Mouse (Mus musculus): ENCODE data around the gene Eif2ak4. TPM values are rescaled to one million over a fixed set of nuclear protein-coding genes. Genes with fewer than 3 reads are reported as not detected.

Eif2ak4 gene
- polyA plus RNA-seq, 1 experiment from 2014 or later, result 11.8 TPM

DNA sequence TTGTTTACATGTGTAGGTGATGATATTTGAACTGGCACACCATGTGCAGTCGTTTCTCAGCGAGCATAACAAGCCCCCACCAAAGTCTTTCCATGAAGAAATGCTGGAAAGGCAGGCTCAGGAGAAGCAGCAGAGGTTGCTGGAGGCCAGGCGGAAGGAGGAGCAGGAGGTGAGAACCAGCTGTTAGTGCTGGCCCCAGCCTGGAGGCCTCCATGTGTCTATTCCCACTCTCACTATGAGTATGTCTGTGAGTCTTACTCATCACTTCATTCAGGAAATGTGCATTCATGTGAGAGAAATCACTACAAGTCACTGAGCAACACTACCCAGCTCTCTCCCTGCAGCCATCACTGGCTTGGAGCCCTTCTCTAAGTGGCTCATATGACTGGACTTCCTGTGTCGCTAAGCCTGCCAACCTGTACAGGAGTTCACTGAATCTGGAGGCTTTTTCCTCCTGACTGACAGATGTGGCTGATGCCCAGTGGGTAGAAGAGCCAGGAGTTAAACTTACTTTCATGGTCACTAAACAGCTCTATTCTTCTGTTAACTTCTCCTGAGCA lies 20.0 kb downstream of the Eif2ak4 start:
- H3K27me3 ChIP-seq, result no peaks in the 10 kb centered on the region
- 83% methylated on average over 4 of the region's 4 CpGs for WGBS
- H3K36me3 ChIP-seq, result peaks cover 65% of the 10 kb centered on the region
- no peak overlapping the region for H3K4me2 ChIP-seq (replicated peaks)
- ATAC-seq (ENCODE audit: low FRiP score, low read depth), result no peak
- no peak overlapping the region for H3K27ac ChIP-seq
- H3K4me3 ChIP-seq, result no peak overlapping the region
- no peaks in the 10 kb centered on the region for H3K9me3 ChIP-seq
- no peak overlapping the region for H3K9ac ChIP-seq
- H3K4me1 ChIP-seq, result no peaks in the 10 kb centered on the region

DNA sequence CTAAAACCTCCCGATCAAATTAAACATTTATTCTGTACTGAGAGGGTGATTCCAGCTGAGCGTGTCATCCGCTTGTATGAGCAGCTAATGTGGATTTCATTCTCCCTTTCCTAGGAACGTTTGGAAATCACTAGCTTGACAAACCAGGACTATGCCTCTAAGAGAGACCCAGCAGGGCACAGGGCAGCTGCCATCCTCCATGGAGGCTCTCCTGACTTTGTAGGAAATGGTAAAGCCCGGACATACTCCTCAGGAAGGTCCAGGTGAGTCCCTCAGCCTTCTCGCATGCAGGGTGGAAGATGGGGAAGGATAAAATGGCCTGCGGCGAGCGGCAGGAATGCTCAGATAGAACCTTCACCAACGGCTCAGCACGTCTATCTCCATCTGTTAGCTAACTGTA lies 24.4 kb downstream of the Eif2ak4 start:
- H3K4me3 ChIP-seq, result no peak overlapping the region
- no peak overlapping the region for H3K4me2 ChIP-seq (replicated peaks)
- H3K36me3 ChIP-seq, result peaks cover 82% of the 10 kb centered on the region
- no peak overlapping the region for H3K9ac ChIP-seq
- no peaks in the 10 kb centered on the region for H3K9me3 ChIP-seq
- H3K27me3 ChIP-seq, result no peaks in the 10 kb centered on the region
- H3K4me1 ChIP-seq, result no peaks in the 10 kb centered on the region
- no peak overlapping the region for H3K27ac ChIP-seq
- no peak for ATAC-seq (ENCODE audit: low FRiP score, low read depth)
- WGBS, result 97% methylated on average over 11 of the region's 11 CpGs

DNA sequence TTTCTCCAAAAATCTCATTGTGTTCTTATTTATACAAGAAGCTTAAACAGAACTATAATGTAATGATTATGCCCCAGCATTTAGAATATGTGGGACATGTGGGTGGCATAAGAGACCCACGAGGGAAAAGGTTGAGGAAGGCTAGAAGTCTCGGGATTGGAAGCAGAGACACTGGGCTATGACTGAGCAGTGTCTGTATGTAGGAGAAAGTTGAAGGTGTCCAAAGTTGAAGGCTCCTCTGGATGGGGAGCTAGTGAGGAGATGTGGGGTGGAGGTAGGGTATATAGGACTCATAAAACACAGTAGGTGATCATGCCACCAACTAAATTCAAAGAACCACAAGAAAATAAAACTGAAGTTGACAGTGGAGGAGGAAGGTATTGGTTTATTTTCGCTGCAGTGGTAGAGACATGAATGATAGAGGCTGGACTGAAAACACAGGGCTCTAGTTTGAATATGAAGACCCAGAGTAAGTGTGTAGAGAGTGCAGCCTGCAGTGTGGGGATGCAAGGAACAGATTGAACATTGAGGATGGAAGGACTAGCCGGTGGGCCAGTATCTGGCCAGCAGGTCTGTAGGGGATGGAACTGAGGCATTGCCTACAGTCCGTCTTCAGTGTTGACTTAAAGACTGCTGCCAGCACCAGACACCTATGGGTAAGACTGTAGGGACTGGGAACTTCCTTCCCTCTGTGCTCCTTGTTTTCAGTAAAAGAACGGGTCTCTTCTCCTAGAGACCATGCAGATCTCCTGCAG lies 27.4 kb downstream of the Eif2ak4 start:
- H3K9me3 ChIP-seq, result no peaks in the 10 kb centered on the region
- no peak overlapping the region for H3K4me3 ChIP-seq
- WGBS, result 92% methylated on average over 6 of the region's 6 CpGs
- H3K4me1 ChIP-seq, result no peaks in the 10 kb centered on the region
- H3K27ac ChIP-seq, result no peak overlapping the region
- H3K27me3 ChIP-seq, result no peaks in the 10 kb centered on the region
- peaks cover 92% of the 10 kb centered on the region for H3K36me3 ChIP-seq
- H3K9ac ChIP-seq, result no peak overlapping the region
- no peak overlapping the region for H3K4me2 ChIP-seq (replicated peaks)
- no peak for ATAC-seq (ENCODE audit: low FRiP score, low read depth)

DNA sequence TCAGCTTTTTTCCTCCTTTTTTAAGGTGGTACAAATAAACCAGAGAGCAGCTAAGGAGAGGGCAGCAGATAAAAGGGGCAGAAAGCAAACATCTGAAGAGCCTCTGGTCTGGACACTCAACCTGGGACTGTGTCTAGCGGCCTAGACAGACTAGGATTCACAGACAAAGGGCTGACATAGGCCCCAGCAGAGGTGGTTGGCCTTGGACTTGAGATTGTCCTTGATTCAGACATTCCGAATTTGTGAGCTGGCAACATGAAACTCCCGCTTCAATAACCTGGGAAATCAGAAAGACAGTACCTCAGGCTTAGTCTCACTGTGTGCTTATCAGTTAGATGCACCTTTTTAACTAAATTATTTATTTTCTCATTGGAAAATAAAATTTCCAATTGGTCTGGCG lies 29.7 kb downstream of the Eif2ak4 start:
- H3K9me3 ChIP-seq, result no peaks in the 10 kb centered on the region
- peaks cover 86% of the 10 kb centered on the region for H3K36me3 ChIP-seq
- H3K4me1 ChIP-seq, result no peaks in the 10 kb centered on the region
- H3K27ac ChIP-seq, result no peak overlapping the region
- WGBS, result 87% methylated on average over 4 of the region's 4 CpGs
- no peak overlapping the region for H3K4me2 ChIP-seq (replicated peaks)
- no peak for ATAC-seq (ENCODE audit: low FRiP score, low read depth)
- no peak overlapping the region for H3K4me3 ChIP-seq
- no peaks in the 10 kb centered on the region for H3K27me3 ChIP-seq
- H3K9ac ChIP-seq, result no peak overlapping the region

DNA sequence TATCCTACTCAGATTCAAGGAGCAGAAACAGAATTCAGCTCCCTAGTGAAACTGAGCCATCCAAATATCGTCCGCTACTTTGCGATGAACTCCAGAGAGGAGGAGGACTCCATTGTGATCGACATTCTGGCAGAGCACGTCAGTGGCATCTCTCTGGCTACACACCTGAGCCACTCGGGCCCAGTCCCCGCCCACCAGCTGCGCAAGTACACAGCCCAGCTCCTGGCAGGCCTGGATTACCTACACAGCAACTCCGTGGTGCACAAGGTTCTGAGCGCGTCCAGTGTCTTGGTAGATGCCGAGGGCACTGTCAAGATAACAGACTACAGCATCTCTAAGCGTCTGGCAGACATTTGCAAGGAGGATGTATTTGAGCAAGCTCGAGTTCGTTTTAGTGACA lies 33.5 kb downstream of the Eif2ak4 start:
- no peaks in the 10 kb centered on the region for H3K27me3 ChIP-seq
- H3K9ac ChIP-seq, result no peak overlapping the region
- 90% methylated on average over 15 of the region's 15 CpGs for WGBS
- H3K27ac ChIP-seq, result no peak overlapping the region
- H3K4me2 ChIP-seq (replicated peaks), result no peak overlapping the region
- ATAC-seq (ENCODE audit: low FRiP score, low read depth), result no peak
- H3K4me1 ChIP-seq, result no peaks in the 10 kb centered on the region
- H3K4me3 ChIP-seq, result no peak overlapping the region
- H3K9me3 ChIP-seq, result no peaks in the 10 kb centered on the region
- H3K36me3 ChIP-seq, result peaks cover 71% of the 10 kb centered on the region

DNA sequence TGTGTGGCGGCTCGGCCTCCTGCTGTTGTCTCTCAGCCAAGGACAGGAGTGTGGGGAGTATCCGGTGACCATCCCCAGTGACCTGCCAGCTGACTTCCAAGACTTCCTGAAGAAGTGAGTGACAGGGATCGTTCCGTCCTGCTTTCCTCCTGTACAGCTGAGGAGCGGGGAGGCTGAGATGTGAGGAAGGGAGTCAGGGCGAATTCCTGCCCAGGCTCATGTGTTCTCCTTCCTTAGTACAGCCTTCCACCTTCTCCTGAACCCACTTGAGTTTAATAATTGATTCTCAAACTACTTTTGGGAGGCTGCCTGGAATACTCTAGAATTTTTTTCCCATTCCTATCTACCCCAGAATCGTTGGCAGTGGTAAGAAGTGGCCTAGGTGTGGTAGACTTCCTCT lies 34.0 kb downstream of the Eif2ak4 start:
- ATAC-seq (ENCODE audit: low FRiP score, low read depth), result no peak
- H3K36me3 ChIP-seq, result peaks cover 71% of the 10 kb centered on the region
- no peak overlapping the region for H3K9ac ChIP-seq
- H3K9me3 ChIP-seq, result no peaks in the 10 kb centered on the region
- H3K27me3 ChIP-seq, result no peaks in the 10 kb centered on the region
- no peaks in the 10 kb centered on the region for H3K4me1 ChIP-seq
- no peak overlapping the region for H3K4me2 ChIP-seq (replicated peaks)
- no peak overlapping the region for H3K27ac ChIP-seq
- WGBS, result 79% methylated on average over 8 of the region's 8 CpGs
- H3K4me3 ChIP-seq, result no peak overlapping the region

DNA sequence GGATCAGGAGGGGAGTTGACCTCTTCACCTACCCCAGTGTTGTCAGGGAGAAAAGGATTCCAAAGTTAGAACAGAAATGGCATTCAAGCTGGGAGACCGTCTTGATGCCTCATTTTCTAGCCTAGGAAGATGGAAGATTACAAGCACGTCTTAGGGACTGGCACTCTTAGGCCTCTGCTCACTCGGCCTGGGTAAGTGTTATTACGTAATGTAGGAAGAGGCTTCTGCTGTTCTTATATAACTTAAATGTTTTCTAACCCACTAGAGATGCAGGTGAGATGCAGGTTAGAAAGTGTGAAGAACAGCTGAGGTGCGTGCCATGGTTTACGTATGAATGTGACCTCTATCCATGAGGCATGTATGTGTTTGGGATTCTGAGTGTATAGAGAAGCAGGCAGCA lies 39.9 kb downstream of the Eif2ak4 start:
- ATAC-seq (ENCODE audit: low FRiP score, low read depth), result no peak
- no peak overlapping the region for H3K4me3 ChIP-seq
- H3K9ac ChIP-seq, result no peak overlapping the region
- H3K4me1 ChIP-seq, result no peaks in the 10 kb centered on the region
- no peaks in the 10 kb centered on the region for H3K27me3 ChIP-seq
- no peak overlapping the region for H3K27ac ChIP-seq
- H3K9me3 ChIP-seq, result no peaks in the 10 kb centered on the region
- 95% methylated on average over 6 of the region's 6 CpGs for WGBS
- peaks cover 73% of the 10 kb centered on the region for H3K36me3 ChIP-seq
- no peak overlapping the region for H3K4me2 ChIP-seq (replicated peaks)

DNA sequence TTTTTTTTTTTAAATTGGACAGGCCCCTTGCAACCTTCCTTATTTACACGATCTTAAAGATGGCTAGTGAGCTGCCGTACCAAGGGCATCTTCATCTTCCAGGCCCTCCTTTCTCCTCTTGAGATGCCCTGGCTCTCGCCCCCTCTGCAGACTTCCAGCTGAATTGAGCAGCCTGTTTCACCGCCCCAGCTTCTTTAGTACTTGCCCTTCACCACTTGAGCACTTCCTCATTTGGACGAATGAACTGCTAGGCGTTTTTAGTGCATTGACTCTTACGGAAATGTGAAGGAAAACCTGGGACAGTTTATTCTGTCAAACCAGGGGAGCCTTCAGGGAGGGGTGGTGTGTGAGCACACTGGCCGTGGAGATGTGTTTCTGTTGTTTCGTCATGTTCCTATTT lies 40.9 kb downstream of the Eif2ak4 start:
- no peaks in the 10 kb centered on the region for H3K27me3 ChIP-seq
- peaks cover 78% of the 10 kb centered on the region for H3K36me3 ChIP-seq
- 76% methylated on average over 9 of the region's 9 CpGs for WGBS
- ATAC-seq (ENCODE audit: low FRiP score, low read depth), result no peak
- H3K9me3 ChIP-seq, result no peaks in the 10 kb centered on the region
- H3K4me3 ChIP-seq, result no peak overlapping the region
- no peak overlapping the region for H3K27ac ChIP-seq
- no peak overlapping the region for H3K4me2 ChIP-seq (replicated peaks)
- H3K9ac ChIP-seq, result no peak overlapping the region
- no peaks in the 10 kb centered on the region for H3K4me1 ChIP-seq

DNA sequence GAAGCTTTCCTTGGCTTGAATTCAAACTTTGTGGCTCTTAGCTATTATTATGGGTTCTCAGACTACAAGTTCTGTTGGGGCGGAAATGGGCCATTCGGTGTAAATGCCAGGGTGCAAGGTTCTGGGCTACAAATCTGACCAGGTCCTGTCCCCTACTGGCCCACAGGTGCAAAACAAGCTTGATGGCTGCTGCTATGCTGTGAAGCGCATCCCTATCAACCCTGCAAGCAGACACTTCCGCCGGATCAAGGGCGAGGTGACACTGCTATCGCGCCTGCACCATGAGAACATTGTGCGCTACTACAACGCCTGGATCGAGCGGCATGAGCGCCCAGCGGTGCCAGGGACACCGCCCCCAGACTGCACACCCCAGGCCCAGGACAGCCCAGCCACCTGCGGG lies 42.2 kb downstream of the Eif2ak4 start:
- ATAC-seq (ENCODE audit: low FRiP score, low read depth), result no peak
- Histone ChIP-seq H3K9me3 (no peaks in the 10 kb centered on the region), H3K4me3 (no peak overlapping the region), H3K4me1 (no peaks in the 10 kb centered on the region), H3K4me2 (replicated peaks) (no peak overlapping the region), H3K27me3 (no peaks in the 10 kb centered on the region), H3K27ac (no peak overlapping the region), H3K36me3 (peaks cover 81% of the 10 kb centered on the region), H3K9ac (no peak overlapping the region)
- 73% methylated on average over 16 of the region's 16 CpGs for WGBS

DNA sequence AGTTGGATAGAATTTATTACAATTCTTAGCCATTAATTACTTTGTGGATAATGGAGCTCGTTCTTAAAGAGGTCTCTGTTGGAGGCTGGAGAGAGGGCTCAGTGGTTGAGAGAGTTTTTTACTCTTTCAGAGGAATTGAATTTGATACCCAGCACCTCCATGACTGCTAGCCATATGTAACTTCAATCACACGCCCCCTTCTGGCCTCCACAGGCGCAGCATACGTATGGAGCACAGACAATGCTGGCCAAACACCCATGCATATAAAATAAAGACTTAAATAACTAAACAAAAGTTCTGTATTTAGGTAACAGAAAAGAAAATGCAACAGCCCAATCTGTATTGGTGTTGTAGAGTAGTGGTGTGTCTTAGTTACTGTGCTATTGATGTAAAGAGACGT lies 43.2 kb downstream of the Eif2ak4 start:
- no peaks in the 10 kb centered on the region for H3K4me1 ChIP-seq
- WGBS, result 63% methylated on average over 5 of the region's 5 CpGs
- ATAC-seq (ENCODE audit: low FRiP score, low read depth), result no peak
- H3K9ac ChIP-seq, result no peak overlapping the region
- no peak overlapping the region for H3K27ac ChIP-seq
- H3K4me3 ChIP-seq, result no peak overlapping the region
- peaks cover 87% of the 10 kb centered on the region for H3K36me3 ChIP-seq
- no peaks in the 10 kb centered on the region for H3K27me3 ChIP-seq
- no peak overlapping the region for H3K4me2 ChIP-seq (replicated peaks)
- H3K9me3 ChIP-seq, result no peaks in the 10 kb centered on the region

DNA sequence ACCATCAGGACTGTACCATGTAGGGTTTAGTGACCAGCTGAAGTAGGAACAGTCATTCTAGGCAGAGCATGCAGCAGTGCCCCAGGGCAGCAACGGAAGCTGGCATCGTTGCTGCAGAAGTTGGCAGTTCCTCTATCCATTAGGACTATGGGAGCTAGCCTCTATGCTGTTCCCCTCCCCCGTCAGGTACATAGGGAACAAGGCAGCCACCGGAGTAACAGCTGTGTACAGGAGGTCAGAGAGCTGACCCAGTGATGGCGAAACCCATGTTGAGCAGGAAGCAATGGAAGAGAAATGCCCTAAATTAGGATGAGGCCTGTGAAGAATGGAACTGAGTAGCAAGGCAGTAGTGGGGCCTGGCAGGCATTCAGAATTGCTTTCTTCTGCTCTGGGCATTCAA lies 53.8 kb downstream of the Eif2ak4 start:
- Histone ChIP-seq H3K4me3 (no peak overlapping the region), H3K27me3 (no peaks in the 10 kb centered on the region), H3K36me3 (peaks cover 65% of the 10 kb centered on the region), H3K4me1 (peaks cover 12% of the 10 kb centered on the region; the same call in 1 of the 2 replicates), H3K9ac (no peak overlapping the region), H3K9me3 (no peaks in the 10 kb centered on the region), H3K4me2 (replicated peaks) (no peak overlapping the region), H3K27ac (no peak overlapping the region)
- 82% methylated on average over 5 of the region's 5 CpGs for WGBS
- no peak for ATAC-seq (ENCODE audit: low FRiP score, low read depth)

DNA sequence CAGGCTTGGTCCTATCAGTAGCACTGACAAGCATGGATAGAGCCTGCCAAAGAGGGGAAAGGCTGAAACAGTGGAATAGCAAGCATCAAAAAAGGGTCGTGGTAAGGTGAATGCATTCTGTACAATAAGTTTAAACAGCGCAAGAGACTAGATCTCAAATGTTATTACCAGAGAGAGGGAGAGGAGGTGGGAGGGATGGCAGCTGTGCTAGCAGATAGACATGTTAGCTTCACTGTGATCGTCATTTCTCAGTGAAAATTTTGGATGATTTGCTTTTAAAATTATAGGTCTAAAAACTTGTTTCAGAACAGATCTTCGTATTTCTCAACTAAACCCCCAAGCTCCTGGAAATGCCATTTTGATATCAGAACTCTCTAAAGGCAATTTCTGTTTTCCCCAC lies 54.3 kb downstream of the Eif2ak4 start:
- peaks cover 61% of the 10 kb centered on the region for H3K36me3 ChIP-seq
- 90% methylated on average over 4 of the region's 4 CpGs for WGBS
- no peak for ATAC-seq (ENCODE audit: low FRiP score, low read depth)

More for the DNA sequence above, 54.3 kb downstream of the Eif2ak4 start:
- Histone ChIP-seq H3K27ac (no peak overlapping the region), H3K9me3 (no peaks in the 10 kb centered on the region), H3K27me3 (no peaks in the 10 kb centered on the region), H3K4me2 (replicated peaks) (no peak overlapping the region), H3K4me3 (no peak overlapping the region), H3K4me1 (peaks cover 12% of the 10 kb centered on the region; the same call in 1 of the 2 replicates), H3K9ac (no peak overlapping the region)
